In genomic region chr2:76808334-76808733, GRCm38 (mm10) we compare ENCODE assay signal across 25 mouse cellular contexts.
A peak's percentile ranks its signal among the peaks of the same experiment; 100 is the strongest.
DNase-seq lines count a peak whose midpoint lies in the region; ATAC-seq and TF ChIP-seq lines count a peak whose summit lies in the region.
"Had no signal": no experiment of that assay in that cellular context is flagged by ENCODE, and none has a peak within 500 bp of the region (broad histone marks: within the 10 kb centered on the region; RNA-seq: fewer than 3 reads in every experiment).

No protein-coding gene starts in this region.

- no peaks in the 10 kb centered on the region for H3K79me2 ChIP-seq in heart, adult 2 months (replicated peaks; ENCODE audit: control insufficient read depth, insufficient read depth, low read length)

- no peak for TF ChIP-seq POLR2A in heart, adult 2 months (IDR thresholded peaks at IDR 0.05; ENCODE audit: insufficient read depth, low read depth, low read length)

- H3K9ac ChIP-seq in heart, adult 2 months (ENCODE audit: low read depth, low read length): 0 out of 2 replicates have a peak overlapping the region, but pooled peaks have one; percentile 34
- H3K9ac ChIP-seq in heart, embryonic 14.5 days (ENCODE audit: low read length): peak overlapping the region; percentile 31
- H3K9ac ChIP-seq in heart, postnatal 0 days (replicated peaks; ENCODE audit: low read depth, low read length): no peak overlapping the region
- H3K9ac ChIP-seq: embryonic facial prominence, embryonic 13.5 days; intestine, embryonic 15.5 days; limb, embryonic 13.5 days; lung, embryonic 15.5 days; midbrain, embryonic 15.5 days had no signal

- H3K27ac ChIP-seq in heart, adult 2 months: peak overlapping the region; percentile 85
- peak overlapping the region; percentile 77 to 98 for H3K27ac ChIP-seq in heart, embryonic 14.5 days (replicated peaks in 1 of 2; ENCODE audit: control insufficient read depth in 1 of 2, insufficient read depth in 1 of 2, low read depth in 2 of 2, low read length in 2 of 2)
- H3K27ac ChIP-seq in heart, postnatal 0 days (ENCODE audit: low read depth): peak overlapping the region; percentile 90
- H3K27ac ChIP-seq: embryonic facial prominence, embryonic 13.5 days; forebrain, embryonic 10.5 days; hindbrain, postnatal 0 days; intestine, embryonic 15.5 days; kidney, postnatal 0 days; limb, embryonic 13.5 days; lung, embryonic 15.5 days; midbrain, embryonic 10.5 days; midbrain, embryonic 15.5 days had no signal

- 0 out of 2 replicates have a peak, but pooled peaks have one; percentile 14 for TF ChIP-seq EP300 in heart, adult 2 months (IDR thresholded peaks at IDR 0.05; ENCODE audit: insufficient read depth, low read depth, low read length)
- TF ChIP-seq EP300 in heart, postnatal 0 days (IDR thresholded peaks at IDR 0.05; ENCODE audit: low read depth): no peak

- no peak for DNase-seq in heart, adult 2 months
- no peak for DNase-seq in heart, postnatal 36 days
- peak; percentile 55 for DNase-seq in heart, postnatal 0 days (ENCODE audit: low spot score)
- DNase-seq in thymus, adult 18-20 months: no peak
- DNase-seq in right cerebral cortex, adult 2 months (ENCODE audit: low spot score in 2 of 2): no peak
- DNase-seq: adrenal gland, postnatal 25 days; B cell, adult 2 months; cerebellum, adult 11-12 months; cerebellum, adult 9-11 months; kidney, adult 8-10 months; kidney, postnatal 4 days; right cerebral cortex, adult 18-20 months; right cerebral cortex, postnatal 4 days had no signal

- peaks cover 42% of the 10 kb centered on the region for H3K36me3 ChIP-seq in heart, adult 2 months (ENCODE audit: control insufficient read depth, insufficient read depth, low read length)
- peaks cover 78% of the 10 kb centered on the region for H3K36me3 ChIP-seq in heart, embryonic 14.5 days (ENCODE audit: control insufficient read depth, insufficient read depth, low read length)
- peaks cover 55% of the 10 kb centered on the region for H3K36me3 ChIP-seq in heart, postnatal 0 days (replicated peaks; ENCODE audit: control insufficient read depth, insufficient read depth, low read length)
- H3K36me3 ChIP-seq: embryonic facial prominence, embryonic 13.5 days; forebrain, embryonic 10.5 days; intestine, embryonic 15.5 days; limb, embryonic 13.5 days; lung, embryonic 15.5 days; midbrain, embryonic 10.5 days; midbrain, embryonic 15.5 days had no signal

- WGBS in heart, adult 2 months: 65% methylated on average over 10 of the region's 10 CpGs
- whole genome bisulfite sequencing in heart, embryonic 14.5 days: 43% methylated on average over 10 of the region's 10 CpGs
- WGBS in heart, postnatal 0 days: 40% methylated on average over 10 of the region's 10 CpGs

- peaks cover 1% of the 10 kb centered on the region; the same call in 1 of the 2 replicates for H3K4me1 ChIP-seq in heart, adult 2 months (ENCODE audit: control insufficient read depth, insufficient read depth, low read length)
- peaks cover 10 to 13% of the 10 kb centered on the region in 2 experiments for H3K4me1 ChIP-seq in heart, embryonic 14.5 days (ENCODE audit: control insufficient read depth in 2 of 2, insufficient read depth in 2 of 2, low read length in 2 of 2)
- no peaks in the 10 kb centered on the region for H3K4me1 ChIP-seq in heart, postnatal 0 days (ENCODE audit: control insufficient read depth, insufficient read depth)
- H3K4me1 ChIP-seq: forebrain, embryonic 10.5 days; intestine, embryonic 15.5 days; lung, embryonic 15.5 days; midbrain, embryonic 10.5 days; midbrain, embryonic 15.5 days had no signal

- intact Hi-C loops in heart, adult 2 months (cut with DNase I): no loop called here
- intact Hi-C loops in heart, postnatal 36 days (cut with DNase I): no loop called here

- no peak overlapping the region for H3K4me3 ChIP-seq in heart, adult 2 months
- H3K4me3 ChIP-seq in heart, embryonic 14.5 days (ENCODE audit: control insufficient read depth in 1 of 2, insufficient read depth in 1 of 2, low read depth in 1 of 2, low read length in 2 of 2): no peak overlapping the region
- H3K4me3 ChIP-seq in heart, postnatal 0 days (ENCODE audit: low read depth, low read length): no peak overlapping the region
- H3K4me3 ChIP-seq: embryonic facial prominence, embryonic 13.5 days; forebrain, embryonic 10.5 days; intestine, embryonic 15.5 days; limb, embryonic 13.5 days; lung, embryonic 15.5 days; midbrain, embryonic 10.5 days; midbrain, embryonic 15.5 days had no signal

- ATAC-seq in heart, embryonic 14.5 days (ENCODE audit: insufficient number of reproducible peaks, insufficient read depth, low FRiP score, low read depth): no peak
- peak; percentile 24 for ATAC-seq in heart, postnatal 0 days (ENCODE audit: insufficient read depth, low read depth)
- ATAC-seq: forebrain, embryonic 16.5 days; hindbrain, postnatal 0 days; intestine, embryonic 15.5 days; midbrain, embryonic 15.5 days had no signal

- no peaks in the 10 kb centered on the region for H3K9me3 ChIP-seq in heart, embryonic 14.5 days (ENCODE audit: control insufficient read depth, low read length)
- H3K9me3 ChIP-seq in heart, postnatal 0 days (replicated peaks; ENCODE audit: control insufficient read depth, low read length): no peaks in the 10 kb centered on the region
- H3K9me3 ChIP-seq: embryonic facial prominence, embryonic 13.5 days; forebrain, embryonic 10.5 days; intestine, embryonic 15.5 days; limb, embryonic 13.5 days; lung, embryonic 15.5 days; midbrain, embryonic 10.5 days; midbrain, embryonic 15.5 days had no signal

- no peaks in the 10 kb centered on the region for H3K27me3 ChIP-seq in heart, adult 2 months (ENCODE audit: control insufficient read depth, insufficient read depth, low read length)
- H3K27me3 ChIP-seq in heart, embryonic 14.5 days (ENCODE audit: control insufficient read depth, insufficient read depth, low read length): no peaks in the 10 kb centered on the region
- no peaks in the 10 kb centered on the region for H3K27me3 ChIP-seq in heart, postnatal 0 days (ENCODE audit: control insufficient read depth, insufficient read depth, low read length)
- H3K27me3 ChIP-seq: embryonic facial prominence, embryonic 13.5 days; intestine, embryonic 15.5 days; limb, embryonic 13.5 days; lung, embryonic 15.5 days; midbrain, embryonic 15.5 days had no signal

- H3K4me2 ChIP-seq in heart, embryonic 14.5 days (ENCODE audit: low read length): peak overlapping the region; percentile 63
- H3K4me2 ChIP-seq in heart, postnatal 0 days (ENCODE audit: low read depth, low read length): 0 out of 2 replicates have a peak overlapping the region, but pooled peaks have one; percentile 8
- H3K4me2 ChIP-seq: embryonic facial prominence, embryonic 13.5 days; intestine, embryonic 15.5 days; limb, embryonic 13.5 days; liver, embryonic 11.5 days; lung, embryonic 15.5 days; midbrain, embryonic 15.5 days had no signal

- TF ChIP-seq CTCF in heart, adult 2 months (IDR thresholded peaks at IDR 0.05): no peak
- no peak for TF ChIP-seq CTCF in heart, postnatal 0 days (IDR thresholded peaks at IDR 0.05; ENCODE audit: low read depth)
